Mouse (Mus musculus) thymus, postnatal 4 days (tissue): ENCODE measurements at regions not wholly inside any gene's neighbourhood (a gene's known extent, or its start where the extent isn't known, plus 50 kb on each side); places are given as distances from the start of the nearest gene placed in this dataset.

ENCODE experiments used
- DNase-seq: peaks from one replicate; pipeline ENCODE4 v3.0.0; 2021

DNA sequence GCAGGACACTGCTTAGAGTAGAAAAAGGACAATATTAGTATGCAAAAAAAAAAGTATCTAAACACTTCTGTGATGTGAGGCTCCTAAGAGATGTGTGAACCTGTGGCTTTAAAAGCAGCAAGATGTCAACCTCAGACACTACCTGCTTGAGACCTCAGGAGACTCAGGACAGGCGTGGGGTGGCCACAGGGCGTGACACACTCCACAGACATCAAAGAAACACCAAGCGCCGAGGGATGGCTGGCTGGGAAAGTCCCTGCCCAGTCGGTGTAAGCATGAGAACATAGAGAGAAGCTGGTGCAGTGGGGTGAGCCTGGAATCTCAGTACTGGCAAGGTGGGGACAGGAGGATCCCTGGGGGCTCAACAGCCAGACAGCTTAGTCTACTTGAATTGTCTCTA is 72.0 kb upstream of the Sulf2 start:
- DNase-seq = no peak

DNA sequence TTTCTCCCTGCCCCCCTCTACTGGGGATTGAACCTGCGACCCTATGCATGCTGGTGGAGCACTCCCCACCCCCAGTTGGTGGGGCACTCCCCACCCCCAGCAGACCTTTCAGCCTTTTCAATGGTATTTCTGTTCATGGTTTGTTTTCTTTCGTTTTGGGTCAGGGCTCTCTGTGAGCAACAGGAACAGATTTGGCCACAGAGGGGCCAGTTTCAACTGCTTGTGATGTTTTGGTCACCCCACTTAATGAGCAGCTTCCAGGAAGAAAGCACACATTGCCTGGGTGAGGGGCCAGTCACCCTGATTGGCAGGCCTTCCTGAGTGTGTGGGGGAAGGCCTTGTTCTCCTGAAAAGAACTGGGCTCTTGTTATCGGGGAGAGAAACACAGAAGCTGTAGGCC is 71.5 kb upstream of the Sulf2 start:
- DNase-seq = no peak

DNA sequence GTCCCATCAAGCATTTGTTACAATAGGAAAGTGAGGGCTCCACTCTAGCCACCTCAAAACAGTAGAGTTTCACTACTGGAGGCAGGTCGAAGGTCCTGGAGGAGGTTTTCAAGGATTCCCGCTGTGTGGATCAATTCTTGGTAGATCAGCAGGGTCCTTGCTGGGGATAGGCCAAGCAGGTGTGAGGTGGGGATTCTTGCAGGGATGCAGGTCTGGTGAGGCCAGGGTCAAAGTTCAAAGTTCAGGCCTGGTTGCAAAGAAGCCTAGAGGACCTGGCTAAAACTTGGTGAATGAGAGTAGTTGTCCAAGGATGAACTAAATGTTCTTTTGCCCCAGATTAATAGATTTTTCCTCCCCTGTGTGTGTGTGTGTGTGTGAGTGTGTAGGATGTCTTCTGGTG is 70.9 kb upstream of the Sulf2 start:
- no peak for DNase-seq

DNA sequence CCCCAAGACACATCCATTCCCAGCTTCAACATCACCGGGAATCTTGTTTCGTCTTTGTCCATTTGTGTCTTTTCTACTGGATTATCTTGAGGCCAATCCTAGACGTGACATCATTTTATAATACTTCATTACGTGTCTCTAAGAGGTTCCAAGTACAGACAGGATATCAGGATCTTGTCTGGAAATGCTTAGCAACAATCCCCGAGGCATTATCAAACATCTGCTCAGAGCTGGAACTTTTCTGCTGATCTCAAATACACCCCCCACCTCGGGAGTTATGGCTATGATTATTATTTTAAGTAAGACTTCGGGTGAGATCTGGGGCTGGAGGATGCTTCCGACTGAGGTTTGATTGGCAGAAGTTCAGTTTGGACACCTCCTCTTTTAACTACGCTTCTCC is 69.9 kb upstream of the Sulf2 start:
- no peak for DNase-seq

DNA sequence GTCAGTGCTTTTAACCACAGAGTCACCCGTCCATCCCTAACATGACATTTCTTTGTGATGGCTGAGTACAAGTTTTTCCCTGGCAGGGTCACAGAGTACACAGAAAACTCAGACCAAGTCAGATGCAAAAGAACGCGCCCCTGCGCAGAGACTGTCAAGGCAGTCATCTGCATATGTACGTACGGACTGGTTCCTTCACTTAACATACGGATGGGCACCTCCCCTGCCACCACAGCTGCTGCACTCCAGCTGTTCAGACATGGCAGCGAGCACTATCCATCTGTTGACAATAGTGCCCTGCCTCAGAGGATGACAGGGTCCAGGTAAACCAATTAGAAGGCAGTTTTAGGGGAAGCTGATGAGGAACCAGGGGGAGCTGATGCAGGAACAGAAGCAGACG is 63.3 kb upstream of the Sulf2 start:
- no peak for DNase-seq

DNA sequence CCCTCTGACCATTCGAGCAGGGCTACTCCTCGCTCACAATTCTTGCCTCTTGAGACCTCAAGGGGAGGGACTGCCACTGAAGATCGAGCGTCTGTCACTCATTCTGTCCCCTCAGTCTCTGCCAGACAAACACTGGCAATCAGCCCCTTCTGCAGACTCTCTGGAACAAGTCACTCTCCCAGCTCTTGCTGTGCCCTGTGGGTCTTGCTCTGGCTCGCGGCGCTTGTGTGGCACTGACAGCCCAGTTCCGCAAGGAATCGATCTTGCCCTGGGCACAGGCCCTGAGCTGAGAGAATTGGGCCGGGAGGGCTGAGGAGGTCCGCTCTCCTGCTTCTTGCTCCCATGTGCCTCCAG is 61.0 kb upstream of the Sulf2 start:
- DNase-seq = no peak

DNA sequence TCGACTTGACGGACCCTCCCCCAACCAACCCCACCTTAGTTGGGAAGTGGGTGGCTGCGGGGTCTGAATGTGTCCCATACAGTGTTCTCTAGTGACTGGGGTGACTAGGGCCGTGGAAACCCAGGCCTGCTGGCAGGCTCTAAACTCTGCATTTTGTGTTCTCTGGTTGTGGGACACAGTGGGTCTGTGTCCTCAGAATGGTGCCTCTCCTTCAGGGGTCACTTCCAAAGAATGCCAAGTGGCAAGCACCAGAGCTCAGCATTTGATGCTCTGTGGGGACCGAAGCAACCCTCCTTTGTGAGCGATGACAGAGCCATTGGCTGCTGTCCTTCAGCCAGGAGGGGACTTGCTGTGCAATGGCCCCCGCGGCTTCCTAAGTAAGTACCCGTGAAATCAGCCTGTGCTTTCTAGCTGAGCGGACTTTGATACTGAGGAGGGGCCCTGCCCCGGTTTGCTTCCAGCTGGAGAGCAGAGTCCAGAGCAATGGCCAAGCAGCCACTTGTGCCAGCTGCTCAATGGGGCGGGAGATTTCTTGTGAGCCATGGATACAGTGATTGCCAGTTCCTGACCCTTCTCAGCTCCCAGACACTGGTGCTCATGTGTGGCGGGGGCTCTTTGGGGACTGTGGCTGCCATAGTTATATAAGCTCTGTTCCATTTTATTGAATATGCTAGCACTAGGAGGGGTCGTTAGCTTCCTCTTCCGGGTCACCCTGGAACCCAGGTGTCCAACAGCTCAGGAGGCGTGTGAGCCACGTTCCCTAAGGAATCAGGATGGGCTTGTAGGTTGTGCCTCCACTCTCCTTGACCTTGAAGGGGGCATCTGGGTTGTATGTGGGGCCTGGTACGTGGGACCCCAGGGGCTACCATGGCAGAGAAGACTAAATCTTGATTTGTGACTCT is 60.4 kb upstream of the Sulf2 start:
- no peak for DNase-seq

DNA sequence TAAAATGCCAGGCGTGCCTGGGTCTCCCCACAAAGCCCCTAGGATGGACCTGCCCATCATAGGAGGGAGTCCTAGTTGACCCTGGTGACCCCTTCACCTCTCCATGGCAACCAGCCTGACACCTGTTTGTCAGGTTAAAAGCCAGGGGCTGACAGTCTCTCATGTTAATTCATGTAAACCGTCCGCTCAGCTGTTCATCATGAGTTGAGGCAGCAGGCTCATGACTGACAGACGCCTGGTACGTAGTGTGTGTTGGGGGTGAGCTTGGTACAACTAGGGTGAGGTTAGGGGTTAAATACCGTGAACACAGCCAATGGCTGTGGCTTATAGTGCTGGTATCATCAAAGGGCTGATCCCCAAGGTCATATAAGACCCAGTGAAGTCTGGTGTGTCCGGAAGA is 59.7 kb upstream of the Sulf2 start:
- no peak for DNase-seq

DNA sequence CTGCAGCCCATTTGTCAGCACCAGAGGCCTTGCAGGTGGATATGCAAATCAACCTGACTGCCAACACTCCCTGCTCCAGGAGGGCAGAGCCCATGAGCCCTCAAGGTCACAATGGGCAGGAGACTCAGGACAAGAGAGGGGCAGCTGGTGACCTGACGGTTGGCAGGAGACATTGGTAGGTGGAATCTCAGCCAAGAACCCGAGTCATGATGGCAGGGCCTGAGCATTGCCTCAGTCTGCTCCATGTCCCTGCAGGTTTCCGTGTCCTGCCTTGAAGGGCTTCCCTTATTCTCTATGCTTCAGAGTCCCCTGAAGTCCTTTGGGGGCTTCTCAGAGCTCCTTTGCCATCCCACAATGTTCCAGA is 51.7 kb upstream of the Sulf2 start:
- no peak for DNase-seq

DNA sequence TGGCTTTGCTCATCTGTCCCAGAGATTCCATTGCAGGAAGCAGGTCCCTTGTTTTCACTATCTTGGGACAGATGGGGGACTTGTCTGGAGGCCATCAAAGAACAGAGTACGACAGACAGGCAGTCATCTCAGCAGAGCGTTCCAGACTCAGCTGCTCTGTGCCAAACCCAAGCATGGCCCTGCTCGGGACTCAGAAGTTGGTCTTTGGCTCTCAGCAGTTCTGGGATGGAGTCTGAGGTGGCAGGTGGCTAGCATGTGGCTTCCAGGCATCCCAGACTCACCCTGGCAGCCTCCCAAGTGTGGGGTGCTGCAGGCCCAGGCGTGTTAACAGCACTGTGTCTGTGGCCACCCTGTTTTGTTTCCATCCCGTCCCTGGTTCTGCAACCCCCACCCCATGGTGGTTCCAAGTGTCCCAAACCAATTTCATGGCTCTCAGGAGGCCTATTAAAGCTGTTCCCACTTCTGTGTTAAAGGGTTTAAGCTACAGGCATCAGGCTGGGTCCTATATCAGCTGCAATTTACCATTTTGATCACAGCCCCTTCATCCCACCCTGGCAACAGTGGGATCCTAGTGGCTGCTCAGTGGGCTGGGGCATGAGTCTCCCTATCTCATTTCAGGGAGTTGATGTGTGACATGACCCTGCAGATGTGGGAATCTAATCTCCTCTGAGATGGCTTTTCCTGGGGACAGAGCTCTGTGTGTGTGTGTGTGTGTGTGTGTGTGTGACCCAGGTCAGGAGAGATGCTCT is 51.1 kb upstream of the Sulf2 start:
- no peak for DNase-seq
